Mouse (Mus musculus) forebrain, embryonic 11.5 days (tissue): ENCODE measurements at regions not wholly inside any gene's neighbourhood (a gene's known extent, or its start where the extent isn't known, plus 50 kb on each side); places are given as distances from the start of the nearest gene placed in this dataset.

Source experiments
- ATAC-seq: fragments of 200-750 bp; cut with Nextera tagmentation; replicated peaks from 2 replicates; pipeline ENCODE4 v1.8.0; 2017; ENCODE audit warnings: moderate TSS enrichment; ENCODE audit not compliant: low FRiP score
- DNase-seq: peaks from one replicate; pipeline ENCODE4 v3.0.0-alpha.2; 2017; ENCODE audit warnings: low spot score
- H3K27ac ChIP-seq: fragments of 300-500 bp; sonication (generic); 2 replicates; pipeline ENCODE4 v1.5.1; 2014; ENCODE audit warnings: low read depth, low read length
- H3K27me3 ChIP-seq: fragments of 300-500 bp; sonication (generic); 2 replicates; pipeline ENCODE4 v1.6.1; 2014; ENCODE audit warnings: mild to moderate bottlenecking, low read length, mixed read lengths; ENCODE audit not compliant: control insufficient read depth, insufficient read depth
- H3K36me3 ChIP-seq: fragments of 300-500 bp; sonication (generic); 2 replicates; pipeline ENCODE4 v1.6.1; 2014; ENCODE audit warnings: mild to moderate bottlenecking, low read length, moderate library complexity, mixed read lengths; ENCODE audit not compliant: control insufficient read depth, insufficient read depth
- H3K4me1 ChIP-seq: fragments of 300-500 bp; sonication (generic); replicated peaks from 2 replicates; pipeline ENCODE4 v1.6.1; 2014; ENCODE audit warnings: low read length, mixed read lengths; ENCODE audit not compliant: control insufficient read depth, insufficient read depth
- H3K4me2 ChIP-seq: fragments of 300-500 bp; sonication (generic); 2 replicates; pipeline ENCODE4 v1.6.1; 2014; ENCODE audit warnings: low read depth, mild to moderate bottlenecking, low read length, moderate library complexity, mixed read lengths; ENCODE audit not compliant: severe bottlenecking
- H3K4me3 ChIP-seq: fragments of 300-500 bp; sonication (generic); 2 replicates; pipeline ENCODE4 v1.5.1; 2014; ENCODE audit warnings: low read depth, low read length
- H3K9ac ChIP-seq: fragments of 300-500 bp; sonication (generic); 2 replicates; pipeline ENCODE4 v1.6.1; 2014; ENCODE audit warnings: low read length
- H3K9me3 ChIP-seq: fragments of 300-500 bp; sonication (generic); 2 replicates; pipeline ENCODE4 v1.6.1; 2016; ENCODE audit warnings: low read length, mixed read lengths; ENCODE audit not compliant: control insufficient read depth
- WGBS: fragments of 180-500 bp; shearing (Covaris S2); extraction: QIAGEN DNeasy Blood & Tissue Kit; methylation state at CpG from one replicate; pipeline ENCODE4 v1.1.7; 2014; 5-methylcytosine and 5-hydroxymethylcytosine counted together

DNA sequence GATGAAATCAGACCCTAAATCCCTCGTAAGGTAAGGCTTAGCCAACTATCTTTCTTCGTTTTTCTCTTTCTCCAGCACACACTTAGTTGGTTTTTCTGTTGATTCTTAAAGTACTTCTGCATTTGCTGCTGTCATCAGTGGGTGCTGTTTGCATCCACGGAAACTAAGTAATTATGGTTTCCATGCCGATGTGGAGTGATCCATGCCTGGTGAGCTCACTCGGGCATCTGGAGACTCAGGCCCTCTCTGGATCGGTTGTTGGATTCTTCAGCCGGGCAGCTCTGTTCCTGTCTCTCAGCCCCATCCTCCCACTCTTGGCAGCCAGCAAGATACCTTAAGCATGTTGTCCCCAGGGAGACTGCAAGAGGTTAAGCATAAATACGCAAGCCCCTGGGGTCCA is 97.4 kb upstream of the Cacna1e start:
- Histone ChIP-seq H3K36me3 (no peaks in the 10 kb centered on the region), H3K9me3 (no peaks in the 10 kb centered on the region), H3K27me3 (no peaks in the 10 kb centered on the region), H3K4me3 (no peak overlapping the region), H3K27ac (no peak overlapping the region), H3K9ac (no peak overlapping the region), H3K4me2 (no peak overlapping the region), H3K4me1 (no peaks in the 10 kb centered on the region)
- DNase-seq (no peak), ATAC-seq (no peak)
- 83% methylated on average over 8 of the region's 8 CpGs for WGBS

DNA sequence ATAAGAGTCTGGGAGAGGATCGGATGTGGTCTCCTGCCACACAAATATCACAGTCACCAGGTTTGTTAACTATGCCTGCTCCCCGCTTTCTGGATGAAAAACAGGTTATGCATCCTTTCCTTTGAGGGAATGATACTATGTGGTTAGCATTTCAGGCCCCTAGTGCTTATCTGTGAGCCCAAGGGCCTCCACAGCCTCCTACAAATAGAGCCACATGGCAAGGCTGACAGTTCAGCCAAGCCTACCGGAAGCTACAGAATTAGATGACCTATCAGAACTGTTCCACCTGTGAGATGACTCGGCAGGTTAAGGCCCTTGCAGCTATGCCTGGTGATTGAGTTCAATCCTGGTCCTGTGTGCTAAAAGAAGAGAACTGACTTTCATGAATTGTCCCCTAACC is 91.4 kb upstream of the Cacna1e start:
- Histone ChIP-seq H3K36me3 (no peaks in the 10 kb centered on the region), H3K27ac (no peak overlapping the region), H3K27me3 (no peaks in the 10 kb centered on the region), H3K9me3 (no peaks in the 10 kb centered on the region), H3K4me3 (no peak overlapping the region), H3K4me2 (no peak overlapping the region), H3K9ac (no peak overlapping the region), H3K4me1 (no peaks in the 10 kb centered on the region)
- WGBS, result 89% methylated on average over 4 of the region's 4 CpGs
- no peak for ATAC-seq
- no peak for DNase-seq

DNA sequence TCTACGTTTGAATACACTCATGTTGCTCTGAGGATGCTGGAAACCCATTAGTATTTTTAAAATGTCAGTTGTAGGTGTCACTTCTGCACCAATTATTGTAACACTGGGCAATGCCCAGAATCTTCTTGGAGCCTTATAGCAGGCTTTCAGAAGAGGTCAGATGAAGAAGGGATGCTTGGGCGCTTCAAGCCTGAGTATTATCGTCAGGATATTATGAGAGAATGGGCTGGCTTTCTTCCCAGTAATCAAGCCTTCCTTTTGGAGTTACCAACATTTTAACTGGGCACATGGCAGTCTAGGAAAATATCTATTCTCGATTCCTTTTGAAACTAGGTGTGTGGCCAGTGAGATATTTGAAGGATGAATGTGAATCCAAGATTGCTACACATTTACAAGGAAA is 77.0 kb upstream of the Cacna1e start:
- Histone ChIP-seq H3K4me1 (no peaks in the 10 kb centered on the region), H3K27me3 (no peaks in the 10 kb centered on the region), H3K9ac (no peak overlapping the region), H3K36me3 (no peaks in the 10 kb centered on the region), H3K27ac (no peak overlapping the region), H3K9me3 (no peaks in the 10 kb centered on the region), H3K4me3 (no peak overlapping the region), H3K4me2 (no peak overlapping the region)
- 89% methylated on average over 4 of the region's 4 CpGs for WGBS
- no peak for DNase-seq
- no peak for ATAC-seq

DNA sequence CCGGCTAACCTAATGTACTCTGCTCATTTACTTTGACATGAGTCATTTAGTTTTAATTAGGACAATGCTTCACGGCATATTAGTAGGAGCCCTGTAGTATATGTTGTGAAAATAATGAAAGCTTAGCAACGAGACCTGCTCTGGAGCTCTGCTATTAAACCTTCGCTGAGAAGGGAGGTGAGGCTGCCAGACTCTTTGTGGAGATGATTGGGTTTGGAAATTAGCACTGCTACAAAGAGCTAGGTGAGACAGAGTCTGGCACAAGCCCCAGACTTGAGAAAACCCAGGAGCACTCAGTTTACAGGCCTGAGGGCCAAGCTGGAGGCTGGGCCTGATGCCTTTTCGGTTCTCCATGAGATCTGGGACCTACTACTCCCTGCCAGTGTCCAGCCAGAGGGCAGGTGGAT is 72.3 kb upstream of the Cacna1e start:
- no peak overlapping the region for H3K4me3 ChIP-seq
- H3K4me1 ChIP-seq, result no peaks in the 10 kb centered on the region
- no peaks in the 10 kb centered on the region for H3K27me3 ChIP-seq
- H3K4me2 ChIP-seq, result no peak overlapping the region
- no peak overlapping the region for H3K9ac ChIP-seq
- 63% methylated on average over 5 of the region's 5 CpGs for WGBS
- H3K36me3 ChIP-seq, result no peaks in the 10 kb centered on the region
- ATAC-seq (peak; percentile 53; the same call in 1 of the 2 replicates), DNase-seq (no peak)
- no peaks in the 10 kb centered on the region for H3K9me3 ChIP-seq
- H3K27ac ChIP-seq, result no peak overlapping the region

DNA sequence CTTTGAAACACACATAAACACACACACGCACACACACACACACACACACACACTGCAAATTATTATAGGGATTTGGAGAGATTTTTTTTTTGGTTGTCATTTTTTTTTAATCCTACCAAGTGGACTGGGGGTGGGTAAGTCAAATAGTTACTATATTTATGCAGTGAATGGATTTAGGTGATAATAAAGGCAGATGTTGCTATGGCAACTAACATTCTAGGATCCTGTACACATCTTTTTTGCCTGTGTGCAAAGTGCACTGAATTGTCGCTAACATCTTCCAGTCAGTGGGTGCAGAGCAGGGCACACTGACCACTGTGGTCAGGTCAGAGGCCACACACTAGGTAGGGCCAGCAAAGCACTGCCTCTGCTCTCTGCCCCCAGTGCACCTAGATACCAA is 68.4 kb upstream of the Cacna1e start:
- ATAC-seq, result no peak
- no peak for DNase-seq
- no peaks in the 10 kb centered on the region for H3K4me1 ChIP-seq
- no peak overlapping the region for H3K4me3 ChIP-seq
- H3K9ac ChIP-seq, result no peak overlapping the region
- 84% methylated on average over 2 of the region's 2 CpGs for WGBS
- H3K36me3 ChIP-seq, result no peaks in the 10 kb centered on the region
- no peaks in the 10 kb centered on the region for H3K27me3 ChIP-seq
- no peaks in the 10 kb centered on the region for H3K9me3 ChIP-seq
- H3K4me2 ChIP-seq, result no peak overlapping the region
- no peak overlapping the region for H3K27ac ChIP-seq
